Mouse (Mus musculus): ENCODE results near the gene Arhgap1.

- no peak for TF ChIP-seq CTCF (IDR thresholded peaks at IDR 0.05)
- no peak for TF ChIP-seq EP300 (IDR thresholded peaks at IDR 0.05)
These were observed 11.3 kb downstream of the Arhgap1 start for GRCm38 (mm10) chr2:91660981-91661380.

Data from lung, postnatal 0 days (tissue).